Comparison of ENCODE assay signal across 20 mouse cellular contexts in the genomic region with DNA sequence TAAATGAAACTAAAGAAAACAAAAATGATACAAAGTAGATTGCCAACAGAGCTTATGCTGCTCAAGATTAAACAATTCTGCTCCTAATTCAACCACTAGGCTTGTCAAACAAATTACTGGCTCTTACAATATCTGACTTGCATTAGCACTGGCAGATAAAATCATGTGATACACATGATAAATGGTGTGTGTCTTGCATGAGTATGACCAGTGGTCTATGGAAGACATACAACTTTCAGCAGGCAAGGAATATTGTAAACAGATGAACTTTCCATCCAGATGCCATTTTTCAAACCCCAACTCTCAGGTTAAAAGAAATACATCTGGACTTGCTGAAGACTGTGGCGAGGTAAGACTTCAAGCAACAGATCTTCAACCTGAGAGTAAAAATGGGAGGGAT.
DNase-seq lines count a peak whose midpoint lies in the region; ATAC-seq and TF ChIP-seq lines count a peak whose summit lies in the region.
"Had no signal": no experiment of that assay in that cellular context is flagged by ENCODE, and none has a peak within 500 bp of the region (broad histone marks: within the 10 kb centered on the region; RNA-seq: fewer than 3 reads in every experiment).

No protein-coding gene starts in this region.

- no peak overlapping the region for H3K4me3 ChIP-seq in stomach, embryonic 14.5 days (ENCODE audit: low read depth, low read length)
- no peak overlapping the region for H3K4me3 ChIP-seq in stomach, postnatal 0 days (ENCODE audit: low read depth, low read length)
- H3K4me3 ChIP-seq: forebrain, embryonic 13.5 days; gastrocnemius, adult 2 months; heart, embryonic 12.5 days; hindbrain, embryonic 10.5 days had no signal

- WGBS in stomach, embryonic 14.5 days, result 44% methylated on average over 1 of the region's 1 CpGs
- WGBS in stomach, postnatal 0 days, result 71% methylated on average over 1 of the region's 1 CpGs

- no peaks in the 10 kb centered on the region for H3K36me3 ChIP-seq in stomach, embryonic 14.5 days (ENCODE audit: control insufficient read depth, insufficient read depth, low read length)
- H3K36me3 ChIP-seq in stomach, postnatal 0 days (ENCODE audit: control insufficient read depth, insufficient read depth, low read length), result no peaks in the 10 kb centered on the region
- H3K36me3 ChIP-seq: heart, embryonic 12.5 days; hindbrain, embryonic 10.5 days had no signal

- H3K4me2 ChIP-seq in stomach, embryonic 14.5 days (replicated peaks; ENCODE audit: low read depth, low read length), result no peak overlapping the region
- no peak overlapping the region for H3K4me2 ChIP-seq in stomach, postnatal 0 days (replicated peaks; ENCODE audit: low read depth)
- H3K4me2 ChIP-seq: forebrain, embryonic 13.5 days; heart, embryonic 12.5 days; hindbrain, embryonic 14.5 days had no signal

- peak; percentile 42; the same call in 1 of the 2 replicates for ATAC-seq in stomach, embryonic 14.5 days (ENCODE audit: insufficient number of reproducible peaks, insufficient read depth, low FRiP score, low read depth)
- no peak for ATAC-seq in stomach, postnatal 0 days (ENCODE audit: low FRiP score, low TSS enrichment)
- ATAC-seq: forebrain, embryonic 13.5 days; forebrain, postnatal 0 days; intestine, postnatal 0 days; Patski had no signal

- TF ChIP-seq CTCF in stomach, postnatal 0 days (IDR thresholded peaks at IDR 0.05; ENCODE audit: low read depth), result no peak

- H3K9ac ChIP-seq in stomach, embryonic 14.5 days (replicated peaks; ENCODE audit: low read depth, low read length), result no peak overlapping the region
- H3K9ac ChIP-seq in stomach, postnatal 0 days (ENCODE audit: low read length), result no peak overlapping the region
- H3K9ac ChIP-seq: forebrain, embryonic 13.5 days; forebrain, postnatal 0 days; heart, embryonic 12.5 days; hindbrain, embryonic 14.5 days had no signal

- H3K9me3 ChIP-seq in stomach, embryonic 14.5 days (ENCODE audit: control insufficient read depth, low read depth, low read length), result no peaks in the 10 kb centered on the region
- H3K9me3 ChIP-seq in stomach, postnatal 0 days (ENCODE audit: control insufficient read depth, low read length), result no peaks in the 10 kb centered on the region
- H3K9me3 ChIP-seq: forebrain, embryonic 13.5 days; heart, embryonic 12.5 days; hindbrain, embryonic 10.5 days had no signal

- TF ChIP-seq EP300 in stomach, postnatal 0 days (optimal IDR thresholded peaks at IDR 0.05), result no peak

- H3K27me3 ChIP-seq in stomach, embryonic 14.5 days (ENCODE audit: control insufficient read depth, insufficient read depth, low read length), result no peaks in the 10 kb centered on the region
- no peaks in the 10 kb centered on the region for H3K27me3 ChIP-seq in stomach, postnatal 0 days (ENCODE audit: control insufficient read depth, insufficient read depth, low read length)
- H3K27me3 ChIP-seq: forebrain, embryonic 13.5 days; heart, embryonic 12.5 days had no signal

- no peak overlapping the region for H3K27ac ChIP-seq in stomach, embryonic 14.5 days (ENCODE audit: low read length)
- H3K27ac ChIP-seq in stomach, postnatal 0 days (replicated peaks), result no peak overlapping the region
- H3K27ac ChIP-seq: forebrain, embryonic 13.5 days; gastrocnemius, adult 2 months; hindbrain, embryonic 10.5 days; hindbrain, embryonic 14.5 days had no signal

- peak; percentile 3 for DNase-seq in embryo, embryonic 10.5 days (ENCODE audit: low spot score)
- DNase-seq in embryo, embryonic 10 days (ENCODE audit: low spot score), result no peak
- no peak for DNase-seq in stomach, postnatal 0 days (ENCODE audit: low spot score)
- DNase-seq in mesoderm, embryonic 11.5 days (ENCODE audit: low read depth, low spot score), result peak; percentile 46
- no peak for DNase-seq in c-Kit-positive CD71-positive TER-119-positive erythroid progenitor cells, embryonic 14.5 days (ENCODE audit: low spot score)
- DNase-seq in liver, result no peak
- DNase-seq: adrenal gland, adult 2 months; adrenal gland, postnatal 25 days; cerebellum, adult 2 months; cerebellum, postnatal 10 days; forebrain, postnatal 0 days; gastrocnemius, adult 2 months; gastrocnemius, postnatal 25 days had no signal

- no peaks in the 10 kb centered on the region for H3K4me1 ChIP-seq in stomach, embryonic 14.5 days (ENCODE audit: control insufficient read depth, insufficient read depth, low read length)
- H3K4me1 ChIP-seq in stomach, postnatal 0 days (replicated peaks; ENCODE audit: control insufficient read depth, insufficient read depth), result no peaks in the 10 kb centered on the region
- H3K4me1 ChIP-seq: forebrain, embryonic 13.5 days; heart, embryonic 12.5 days; hindbrain, embryonic 10.5 days had no signal

Comparison
In these comparisons a context has a peak if more than half of its experiments do, and no peak if none do; other contexts are left out.
1. DNase-seq: peak in embryo, embryonic 10.5 days (single experiment) and mesoderm, embryonic 11.5 days (single experiment); none in embryo, embryonic 10 days (single experiment), stomach, postnatal 0 days (single experiment), c-Kit-positive CD71-positive TER-119-positive erythroid progenitor cells, embryonic 14.5 days (single experiment) and liver (single experiment).